Mouse (Mus musculus) telencephalon, adult 2 months (tissue): Measurements from ENCODE around the gene Sumf1.

ENCODE experiments used
- DNase-seq: peaks from one replicate; pipeline ENCODE4 v3.0.0-alpha.2; 2011; ENCODE audit warnings: low read depth, low spot score

Gene Sumf1

DNA sequence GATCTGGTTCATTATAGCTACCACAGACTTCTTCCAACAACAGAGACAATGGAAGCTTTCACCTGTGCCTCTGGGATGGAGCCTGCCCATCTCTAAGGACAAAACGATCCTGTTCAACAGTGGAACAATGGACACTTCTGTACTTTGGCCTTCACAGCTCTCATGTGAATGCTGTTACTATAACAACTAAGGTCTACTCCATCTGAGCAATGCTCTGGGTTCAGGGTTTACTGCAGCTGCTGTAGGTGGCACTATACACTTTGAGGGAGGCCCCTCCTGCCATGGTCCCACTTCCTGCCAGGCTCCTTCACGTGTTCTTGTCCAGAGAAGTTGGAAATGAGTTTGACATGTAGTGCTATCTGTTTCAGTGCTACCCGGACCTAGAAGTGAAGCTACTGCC is 36.9 kb downstream of the Sumf1 start:
- no peak for DNase-seq

DNA sequence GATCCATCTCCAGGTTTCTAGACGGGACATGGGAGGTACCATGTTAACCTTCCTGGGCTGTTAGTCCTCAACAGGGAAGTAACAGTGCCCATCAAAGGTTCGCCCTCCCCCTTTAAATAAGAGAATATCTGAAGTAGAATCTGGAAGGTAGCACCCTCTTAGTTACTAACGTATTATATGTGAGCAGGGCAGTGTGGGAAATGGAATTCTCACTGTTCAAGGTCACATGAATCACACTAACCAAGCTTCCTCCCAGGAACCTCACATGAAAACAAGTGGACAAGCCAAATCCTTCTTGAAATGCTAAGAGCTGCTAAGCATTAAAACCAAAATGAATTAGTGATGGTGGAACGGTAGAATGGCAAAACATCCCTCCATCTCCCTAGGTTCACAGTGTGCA is 38.7 kb downstream of the Sumf1 start:
- DNase-seq: no peak

DNA sequence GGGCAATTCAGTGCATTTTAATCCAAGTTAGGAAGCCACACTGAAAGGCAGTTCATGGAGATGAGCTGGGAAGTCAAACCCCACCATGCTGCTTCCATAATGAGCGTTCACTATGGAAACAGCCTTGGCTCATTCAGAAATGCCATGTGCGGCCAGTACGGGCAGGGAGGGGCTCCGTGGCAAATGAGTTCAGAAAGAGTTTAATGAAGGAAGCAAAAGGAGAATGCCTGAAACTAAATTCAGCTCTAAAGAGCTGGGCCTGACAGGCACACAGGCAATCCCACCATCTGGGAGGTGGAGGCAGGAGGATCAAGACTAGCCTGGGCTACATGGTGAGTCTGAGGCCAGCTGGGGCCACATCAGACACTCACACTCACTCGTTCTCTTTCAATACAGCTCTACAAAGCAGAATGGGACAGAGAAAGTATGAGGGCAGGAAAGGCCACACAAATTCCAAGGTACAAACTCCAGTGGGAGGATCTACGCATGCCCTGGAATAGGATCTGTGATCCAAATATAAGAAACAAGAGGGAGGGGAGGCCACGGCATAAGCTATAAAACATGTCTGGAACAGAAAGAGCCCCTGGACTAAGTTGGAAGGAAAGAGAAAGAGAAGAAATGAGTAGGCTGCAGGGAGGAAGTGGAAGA is 39.3 kb downstream of the Sumf1 start:
- no peak for DNase-seq

DNA sequence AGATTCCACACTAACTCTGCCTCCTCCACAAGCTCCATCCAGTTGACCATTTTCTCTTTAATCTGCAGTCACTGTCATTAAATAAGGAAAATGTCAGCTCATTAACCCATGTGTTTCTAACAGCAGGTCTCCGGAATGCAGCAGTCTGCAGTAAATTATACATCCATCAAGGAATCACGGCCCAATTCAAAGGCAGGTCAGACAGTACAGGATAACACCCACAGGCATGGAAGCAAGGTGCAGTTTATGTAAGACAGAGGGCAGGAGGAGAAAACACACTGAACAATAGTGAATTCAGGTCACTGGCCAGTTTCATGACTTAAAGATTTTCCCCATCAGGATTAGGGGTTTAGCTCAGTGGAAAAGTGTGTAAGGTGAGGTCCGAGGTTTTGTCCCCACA is 40.1 kb downstream of the Sumf1 start:
- DNase-seq: no peak

DNA sequence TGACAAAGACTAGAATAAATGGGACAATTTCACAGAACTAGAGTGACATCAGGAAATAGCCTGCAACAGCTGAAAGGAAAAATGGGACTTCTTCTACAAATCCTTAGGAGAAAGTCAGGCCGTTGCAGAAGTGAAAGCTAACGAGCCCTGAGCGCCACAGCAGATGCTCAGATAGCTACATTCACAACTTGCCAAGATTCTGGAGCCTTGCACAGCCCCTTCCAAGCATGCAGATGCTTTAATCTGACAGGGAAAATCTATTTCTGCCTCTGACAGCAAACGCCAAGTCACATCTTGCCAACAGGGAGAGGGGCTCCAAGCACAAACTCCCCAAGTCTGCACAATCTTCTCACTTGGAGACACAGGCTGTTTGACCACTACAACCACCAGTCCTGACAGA is 42.6 kb downstream of the Sumf1 start:
- DNase-seq: peak; percentile 76

DNA sequence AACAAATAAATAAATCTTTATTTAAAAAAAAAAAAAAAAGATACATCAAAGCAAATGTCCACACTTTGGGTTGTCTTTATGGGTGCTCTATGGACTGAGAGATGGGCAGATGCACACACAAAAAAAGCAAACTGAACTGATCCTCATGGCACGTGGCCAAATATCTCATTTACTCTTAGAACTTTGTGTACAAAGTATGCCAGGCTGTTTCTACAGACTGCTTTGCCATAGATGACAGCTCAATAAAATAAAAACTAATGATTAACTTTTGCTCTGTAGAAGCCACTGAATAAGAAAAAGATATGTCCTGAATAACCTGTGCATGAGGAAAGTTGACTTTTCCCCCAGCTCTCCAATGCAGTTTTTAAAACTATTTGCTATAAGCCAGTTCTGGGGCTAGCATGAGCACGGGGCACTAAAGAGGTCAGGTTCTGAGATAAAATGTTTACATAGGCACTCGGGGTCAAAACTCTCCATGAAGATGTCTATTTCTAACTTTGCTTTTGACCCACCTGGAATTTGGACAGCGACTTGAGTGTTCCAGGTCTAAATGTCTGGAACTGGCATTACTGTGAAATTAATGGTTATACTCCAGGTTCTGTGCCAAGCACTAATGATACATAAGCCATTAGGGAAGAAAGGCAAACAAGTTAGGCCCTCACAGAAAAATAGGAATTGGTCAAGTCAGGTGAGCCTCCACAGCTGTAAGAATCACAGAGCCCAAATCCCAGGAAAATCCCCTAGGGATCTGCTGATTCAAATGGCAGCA is 44.5 kb downstream of the Sumf1 start:
- DNase-seq: no peak

DNA sequence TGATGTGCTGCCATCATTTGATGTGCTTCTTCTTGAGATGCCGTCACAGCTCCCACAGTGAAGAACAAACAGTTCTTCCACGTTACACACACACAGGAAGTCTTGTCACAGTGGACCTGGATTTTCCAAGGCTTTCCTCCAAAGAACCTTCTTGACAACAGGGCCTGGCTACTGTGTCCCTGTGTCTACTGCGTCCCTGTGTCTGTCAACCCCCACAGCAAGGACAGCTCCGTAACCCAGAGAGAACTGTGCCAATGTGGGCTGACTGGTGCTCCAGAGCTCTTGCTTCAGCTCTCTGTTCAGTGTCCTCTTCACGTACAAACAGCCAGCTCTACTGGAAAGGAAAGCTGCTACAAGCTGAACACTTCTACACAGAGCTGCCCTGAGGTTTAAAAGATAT is 48.4 kb downstream of the Sumf1 start:
- no peak for DNase-seq

DNA sequence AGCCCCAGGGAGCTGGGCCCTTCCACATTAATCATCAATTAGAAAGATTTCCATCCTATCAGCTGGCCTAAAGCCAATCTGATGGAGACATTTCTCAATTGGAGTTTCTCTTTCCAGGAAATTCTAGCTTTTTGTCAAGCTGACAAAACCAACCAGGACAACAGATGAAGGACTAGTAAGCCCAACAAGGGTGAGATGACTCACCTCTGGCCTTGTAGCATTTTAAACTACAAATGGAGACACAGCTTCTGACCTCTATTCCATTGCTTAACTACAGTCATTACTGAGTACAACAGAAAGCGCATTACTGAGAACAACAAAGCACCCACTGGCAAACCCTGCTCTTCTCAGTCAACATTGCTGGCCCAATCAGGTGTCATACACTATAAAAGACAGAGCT is 49.1 kb downstream of the Sumf1 start:
- DNase-seq: no peak

DNA sequence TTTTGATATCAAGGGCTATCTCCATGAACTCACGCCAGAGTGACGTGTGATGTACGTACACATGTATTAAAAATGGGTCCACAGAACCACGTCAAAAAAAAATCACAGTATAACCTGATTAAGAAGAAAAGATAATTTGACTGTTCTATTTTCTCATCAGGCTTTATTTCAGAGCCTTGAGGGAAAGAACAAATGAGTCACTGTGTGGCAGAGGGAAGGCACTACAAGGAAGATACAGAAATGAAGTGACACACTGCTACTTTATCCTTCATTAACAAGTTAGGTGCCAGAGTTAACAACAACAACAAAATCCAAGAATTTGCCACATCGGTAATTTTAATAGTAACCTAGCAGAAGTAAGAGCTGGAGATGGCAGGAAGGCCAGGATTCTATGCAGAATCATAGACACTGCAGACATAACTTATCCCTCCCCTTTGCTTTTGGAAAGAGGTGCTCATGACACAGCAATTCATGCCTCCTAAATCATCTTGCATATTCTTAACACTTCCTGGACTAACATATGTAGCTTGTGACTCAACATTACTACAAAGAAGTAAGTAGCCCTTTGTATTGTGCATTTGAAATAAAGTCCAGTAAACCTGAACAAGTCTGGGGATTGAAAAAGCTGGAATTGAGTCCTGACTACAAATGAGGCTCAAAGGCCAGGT is 53.0 kb downstream of the Sumf1 start:
- no peak for DNase-seq

DNA sequence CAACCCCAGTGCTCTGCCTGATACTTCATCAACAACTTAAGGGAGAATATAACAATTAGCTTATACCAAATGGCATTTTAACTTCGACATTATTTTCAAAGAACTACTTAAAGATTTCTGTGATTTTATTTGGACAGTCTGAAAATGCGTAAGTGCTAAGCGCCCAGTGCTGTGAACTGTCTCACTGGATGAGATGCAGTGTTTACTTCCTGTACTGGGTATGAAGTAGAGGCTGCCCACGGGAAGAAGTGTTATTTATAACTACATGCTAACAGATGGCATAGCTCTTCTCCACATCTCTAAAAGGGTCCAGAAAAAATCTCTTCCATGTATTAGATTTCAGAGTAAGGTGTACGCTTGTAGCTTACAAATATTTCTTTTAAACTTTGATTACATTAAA is 54.7 kb downstream of the Sumf1 start:
- DNase-seq: peak; percentile 72

DNA sequence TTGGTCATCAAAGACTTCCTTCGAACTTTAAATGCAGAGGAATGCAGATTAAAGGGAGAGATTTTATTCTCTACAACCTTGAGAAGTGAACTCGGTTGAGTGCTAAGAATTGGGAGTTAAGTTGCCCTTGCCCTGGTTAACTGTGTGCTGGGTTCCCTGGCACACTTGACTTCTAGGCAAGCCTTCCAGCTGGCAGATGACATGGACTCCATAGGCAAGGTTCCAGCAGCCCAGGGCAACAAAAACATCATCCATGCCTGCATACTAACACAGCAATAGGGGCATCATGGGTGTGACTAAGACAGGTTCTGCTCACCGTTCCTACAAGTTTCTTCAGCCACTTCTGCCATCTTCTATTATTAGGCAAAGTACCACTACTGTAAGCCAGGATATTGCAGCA is 58.8 kb downstream of the Sumf1 start:
- no peak for DNase-seq

DNA sequence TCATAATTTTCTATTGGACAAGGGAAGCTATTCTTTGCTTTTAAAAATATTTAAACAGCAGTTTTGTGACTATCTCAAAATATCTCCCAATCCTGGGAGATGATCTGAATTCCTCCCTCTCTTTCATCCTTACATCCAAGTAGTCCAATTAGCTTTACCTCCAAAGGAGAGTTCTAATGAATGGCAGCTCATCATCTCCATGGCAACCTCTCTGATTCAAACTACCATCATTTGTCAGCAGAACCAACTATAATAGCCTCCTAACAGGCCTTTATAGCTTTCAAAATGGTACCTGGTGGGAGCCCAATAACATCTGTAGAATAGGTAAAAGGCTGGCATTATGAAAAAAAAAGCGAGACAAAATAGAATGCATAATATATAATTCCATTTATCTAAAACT is 59.9 kb downstream of the Sumf1 start:
- DNase-seq: no peak

DNA sequence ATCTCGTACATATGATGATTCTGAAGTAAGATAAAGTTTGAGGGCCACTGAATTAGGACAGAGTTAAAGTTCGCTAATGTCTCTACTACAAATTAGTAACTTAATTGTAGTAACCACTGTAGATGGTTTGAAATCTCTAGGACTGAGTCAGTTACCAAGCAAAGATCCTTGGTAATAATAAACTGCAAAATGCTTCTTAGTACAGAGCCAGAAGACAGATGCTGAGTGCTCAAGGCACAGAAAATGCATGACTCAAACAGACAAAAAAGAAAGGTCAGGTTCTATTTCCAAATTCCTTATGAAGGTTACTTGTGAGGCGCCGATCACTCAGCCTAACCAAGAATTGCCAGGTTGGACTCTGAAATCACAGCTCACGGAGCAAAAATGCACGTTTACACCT is 67.5 kb downstream of the Sumf1 start:
- no peak for DNase-seq

DNA sequence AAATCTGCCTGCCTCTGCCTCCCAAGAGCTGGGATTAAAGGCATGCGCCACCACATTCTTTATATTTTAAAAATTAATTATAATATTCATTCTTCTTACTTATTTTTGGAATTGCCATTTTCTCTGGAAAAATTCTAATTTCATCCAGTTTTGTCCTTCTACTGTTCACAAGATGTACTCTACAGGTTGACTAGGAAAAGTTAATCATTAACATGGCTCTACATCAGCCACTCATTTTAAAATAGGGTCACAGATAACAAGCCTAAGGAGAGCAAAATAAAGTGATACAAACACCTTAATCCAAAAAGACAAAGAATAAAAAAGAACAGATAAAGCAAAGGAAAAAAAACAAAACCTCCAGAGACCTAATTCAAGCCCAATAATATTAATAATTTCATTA is 70.4 kb downstream of the Sumf1 start:
- no peak for DNase-seq

DNA sequence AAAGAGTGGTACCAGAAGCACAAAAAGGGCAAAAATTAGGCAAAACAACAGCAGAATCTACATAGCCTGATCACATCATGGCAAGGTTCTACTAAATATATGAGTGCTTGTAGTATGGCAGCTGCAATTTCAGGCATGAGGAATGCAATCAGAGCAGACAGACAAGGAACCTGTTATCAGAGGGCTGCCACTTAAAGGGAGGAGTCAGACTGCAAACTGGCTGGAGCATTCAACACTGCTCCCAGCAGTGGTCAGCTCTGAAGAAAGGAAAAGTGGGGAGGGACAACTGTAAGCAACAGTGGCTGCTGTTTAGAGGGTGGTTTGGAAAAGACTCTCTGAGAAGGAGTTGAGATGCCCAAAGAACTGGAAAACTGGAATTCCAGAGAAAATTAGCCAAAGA is 73.7 kb downstream of the Sumf1 start:
- DNase-seq: no peak

DNA sequence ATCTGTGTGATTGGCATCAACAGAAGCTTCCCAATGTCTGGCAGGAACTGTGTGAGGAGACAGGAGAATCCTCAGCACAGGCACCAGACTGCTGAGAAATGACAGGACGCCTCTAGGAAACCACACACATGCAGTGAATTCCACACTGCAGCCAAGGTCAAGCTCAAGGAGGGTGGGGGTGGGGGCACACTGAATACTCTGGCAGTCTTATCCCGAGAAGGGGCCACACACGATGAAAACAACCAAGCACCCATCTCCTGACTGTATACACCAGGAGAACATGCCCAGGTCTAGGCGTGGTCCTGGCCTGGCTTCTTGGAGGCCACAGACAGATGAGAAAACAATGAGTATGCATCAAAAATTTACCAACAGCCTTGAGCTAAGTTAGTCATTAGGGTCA is 75.0 kb downstream of the Sumf1 start:
- DNase-seq: no peak

DNA sequence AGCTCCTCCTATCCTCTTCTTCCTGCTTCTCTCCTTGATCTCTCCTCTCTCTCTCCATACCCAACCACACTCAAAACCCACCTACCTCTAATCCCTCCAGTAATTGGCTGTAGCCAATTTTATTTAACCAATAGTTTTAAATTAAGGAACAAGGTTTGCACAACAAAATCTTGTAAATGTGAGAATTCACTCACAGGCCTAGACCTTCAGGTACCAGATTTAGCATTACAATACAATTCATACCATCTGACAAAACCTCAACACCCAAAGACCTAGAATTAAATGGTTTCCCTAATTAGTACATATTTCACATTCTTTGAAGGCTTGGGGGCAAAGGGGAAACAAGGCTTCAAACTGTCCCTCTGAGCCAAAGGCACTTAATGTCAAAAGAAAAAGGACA is 78.0 kb downstream of the Sumf1 start:
- DNase-seq: no peak

DNA sequence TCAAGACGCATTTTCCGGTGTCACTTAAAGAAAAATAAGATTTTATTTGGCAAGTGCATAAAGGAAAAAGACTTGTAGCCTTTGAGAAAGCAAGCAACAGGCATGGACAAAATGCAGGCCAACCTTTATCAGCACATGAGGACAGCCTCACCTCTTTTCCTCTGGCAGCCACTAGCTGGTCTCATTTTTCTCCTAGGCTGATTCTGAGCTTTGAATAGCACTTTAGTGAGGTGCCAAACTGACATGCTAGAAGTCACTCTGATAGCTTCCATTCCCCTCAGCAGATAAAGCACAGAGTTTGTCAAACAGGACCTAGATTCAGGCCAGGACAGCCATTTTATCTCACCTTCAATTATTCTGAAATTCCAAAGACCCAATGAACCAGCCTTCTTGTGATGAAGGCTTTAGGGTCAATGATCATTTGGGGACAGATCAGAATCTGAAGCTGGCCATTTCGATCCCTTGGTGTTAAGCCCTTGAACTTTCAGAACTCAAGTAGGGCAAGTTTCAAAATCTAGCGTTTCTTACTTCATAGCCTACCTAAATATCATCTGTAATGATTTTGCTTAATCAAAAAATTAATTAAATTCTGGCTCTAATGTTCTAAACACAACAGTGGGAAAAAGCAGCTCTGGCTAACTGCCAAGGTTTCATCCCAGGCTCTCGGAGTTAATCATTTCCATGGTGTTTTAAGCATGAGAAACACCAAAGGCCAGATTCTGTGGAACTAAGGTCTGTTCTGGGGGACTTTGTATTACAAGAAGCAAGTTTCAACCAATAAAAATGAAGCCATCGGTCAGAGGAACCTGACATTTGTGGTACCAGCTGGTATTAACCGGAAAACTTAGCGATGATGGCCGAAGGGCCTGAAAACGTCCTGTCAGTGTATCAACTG is 83.2 kb downstream of the Sumf1 start:
- no peak for DNase-seq

DNA sequence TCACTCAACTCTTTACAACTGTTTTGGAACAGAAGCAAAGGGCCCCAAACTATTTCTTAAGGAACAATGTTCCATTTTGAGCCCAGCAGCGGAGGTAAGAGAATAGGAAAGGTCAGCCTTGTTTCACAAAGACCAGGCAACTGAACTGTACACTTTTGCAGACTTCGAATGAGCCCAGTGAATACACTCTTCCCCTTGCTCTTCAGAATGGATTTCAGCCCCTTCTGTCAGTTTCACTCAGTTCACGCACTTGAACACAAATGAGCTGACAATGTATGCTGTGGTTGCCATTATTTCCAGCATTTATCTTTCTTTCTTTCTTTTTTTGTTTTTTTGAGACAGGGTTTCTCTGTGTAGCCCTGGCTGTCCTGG is 86.5 kb downstream of the Sumf1 start:
- no peak for DNase-seq

DNA sequence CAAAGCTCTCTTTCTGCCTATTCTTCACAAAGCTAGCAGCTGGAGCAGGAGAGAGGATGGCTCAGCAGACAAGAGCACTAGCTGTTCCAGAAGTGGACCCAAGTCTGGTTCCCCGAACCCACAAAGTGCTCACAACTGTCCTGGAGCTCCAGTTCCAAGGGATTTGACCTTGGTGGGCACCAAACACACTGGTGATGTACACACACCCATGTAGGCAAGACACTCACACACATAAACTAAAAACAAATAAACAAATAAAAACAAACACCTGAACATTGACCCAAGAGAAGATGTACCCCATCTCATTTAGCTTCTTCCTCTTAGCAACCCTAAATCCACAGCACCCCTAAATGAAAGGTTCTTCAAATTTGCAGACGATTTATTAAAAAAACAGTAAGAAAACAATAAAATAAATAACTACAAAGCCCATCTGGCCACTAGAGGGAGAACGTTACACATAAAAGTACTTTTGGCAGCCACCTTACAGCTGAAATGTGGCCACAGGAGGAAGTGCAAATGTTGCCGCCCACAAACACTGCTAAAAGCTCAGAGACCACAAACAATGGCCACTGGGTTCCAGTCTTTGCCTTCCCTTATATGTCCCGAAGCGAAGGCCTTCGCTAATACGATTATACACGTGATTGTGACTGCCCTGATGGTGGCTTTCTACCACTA is 87.1 kb downstream of the Sumf1 start:
- peak; percentile 55 for DNase-seq

DNA sequence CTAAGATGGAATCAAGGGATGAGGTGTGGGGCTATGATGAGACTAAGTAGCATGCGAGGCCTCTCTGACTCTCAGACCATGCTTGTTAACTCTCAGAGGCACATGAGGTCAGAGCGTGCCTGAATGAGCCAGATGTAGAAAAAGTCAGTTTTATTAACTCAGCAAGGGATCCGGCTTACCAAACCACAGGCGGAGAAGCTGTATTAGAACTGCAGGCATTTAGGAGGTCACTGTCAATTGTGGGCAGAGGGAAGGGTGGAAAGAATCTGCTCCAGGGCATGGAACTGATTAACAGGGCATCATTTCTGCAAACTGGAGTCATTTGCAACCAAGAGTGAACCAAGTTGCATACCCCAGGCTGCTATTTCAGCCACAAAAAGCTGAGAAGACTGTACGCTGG is 89.9 kb downstream of the Sumf1 start:
- DNase-seq: no peak

DNA sequence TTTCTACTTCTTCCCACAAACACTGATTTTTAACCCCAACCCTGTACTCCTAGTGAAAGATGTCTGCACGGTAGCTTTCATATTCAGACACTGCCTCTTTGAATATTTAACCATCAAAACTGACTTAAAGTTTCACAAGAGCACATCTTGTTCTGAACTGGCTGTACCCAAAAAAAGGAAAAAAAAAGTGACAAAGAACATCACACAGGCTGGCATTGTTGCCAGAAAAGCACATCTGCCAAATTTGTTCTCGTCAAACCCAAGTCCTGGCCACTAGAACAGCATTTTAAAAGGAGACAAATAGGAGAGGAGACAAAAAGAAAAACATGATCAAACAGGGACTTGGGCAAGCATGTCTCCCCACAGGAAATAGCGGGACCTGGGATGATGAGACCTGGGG is 91.9 kb downstream of the Sumf1 start:
- no peak for DNase-seq
